15 mouse cellular contexts compared by ENCODE assay signal in genomic region chr3:65944713-65945112, GRCm38 (mm10). TPM values are rescaled to one million over a fixed set of nuclear protein-coding genes. Genes with fewer than 3 reads are reported as not detected.
DNase-seq lines count a peak whose midpoint lies in the region; ATAC-seq and TF ChIP-seq lines count a peak whose summit lies in the region.
"Had no signal": no experiment of that assay in that cellular context is flagged by ENCODE, and none has a peak within 500 bp of the region (broad histone marks: within the 10 kb centered on the region; RNA-seq: fewer than 3 reads in every experiment).

No protein-coding gene starts in this region.

- peaks cover 50% of the 10 kb centered on the region for H3K36me3 ChIP-seq in lung, embryonic 14.5 days (ENCODE audit: insufficient read depth)
- H3K36me3 ChIP-seq in hindbrain, embryonic 12.5 days, result peaks cover 49% of the 10 kb centered on the region
- H3K36me3 ChIP-seq in liver, embryonic 14.5 days (replicated peaks; ENCODE audit: control insufficient read depth, insufficient read depth, low read depth), result peaks cover 48% of the 10 kb centered on the region

- TF ChIP-seq CTCF in lung, embryonic 14.5 days (IDR thresholded peaks at IDR 0.05; ENCODE audit: low read depth), result no peak
- no peak for TF ChIP-seq CTCF in liver, embryonic 14.5 days (IDR thresholded peaks at IDR 0.05; ENCODE audit: low read depth)

- no peaks in the 10 kb centered on the region for H3K9me3 ChIP-seq in lung, embryonic 14.5 days (ENCODE audit: low read depth, low read length)
- no peaks in the 10 kb centered on the region for H3K9me3 ChIP-seq in hindbrain, embryonic 12.5 days (replicated peaks)
- no peaks in the 10 kb centered on the region for H3K9me3 ChIP-seq in liver, embryonic 14.5 days (ENCODE audit: control insufficient read depth, low read length)
- H3K9me3 ChIP-seq: heart, embryonic 13.5 days had no signal

- peak; percentile 24; the same call in 1 of the 2 replicates for ATAC-seq in lung, embryonic 14.5 days (ENCODE audit: insufficient read depth)
- ATAC-seq in hindbrain, embryonic 12.5 days (ENCODE audit: low FRiP score), result 0 out of 2 replicates have a peak, but pooled peaks have one; percentile 26
- ATAC-seq in liver, embryonic 14.5 days (ENCODE audit: insufficient read depth), result peak; percentile 48
- ATAC-seq: CD4-positive, CD25-positive, alpha-beta regulatory T cell, adult 4 months; Patski had no signal

- no peak for TF ChIP-seq EP300 in liver, embryonic 14.5 days (IDR thresholded peaks at IDR 0.05; ENCODE audit: low read depth)

- H3K27me3 ChIP-seq in lung, embryonic 14.5 days (ENCODE audit: insufficient read depth, low read length), result no peaks in the 10 kb centered on the region
- no peaks in the 10 kb centered on the region for H3K27me3 ChIP-seq in hindbrain, embryonic 12.5 days
- H3K27me3 ChIP-seq in liver, embryonic 14.5 days (ENCODE audit: control insufficient read depth, insufficient read depth, low read length), result no peaks in the 10 kb centered on the region
- H3K27me3 ChIP-seq: heart, embryonic 13.5 days; Patski had no signal

- H3K4me3 ChIP-seq in lung, embryonic 14.5 days (ENCODE audit: low read depth, low read length), result no peak overlapping the region
- H3K4me3 ChIP-seq in hindbrain, embryonic 12.5 days, result no peak overlapping the region
- H3K4me3 ChIP-seq in liver, embryonic 14.5 days (ENCODE audit: insufficient read depth in 1 of 2, low read depth in 2 of 2, low read length in 2 of 2), result no peak overlapping the region
- H3K4me3 ChIP-seq: heart, embryonic 13.5 days; layer of hippocampus, adult 2 months had no signal

- H3K4me2 ChIP-seq in lung, embryonic 14.5 days, result no peak overlapping the region
- no peak overlapping the region for H3K4me2 ChIP-seq in hindbrain, embryonic 12.5 days (replicated peaks)
- no peak overlapping the region for H3K4me2 ChIP-seq in liver, embryonic 14.5 days (ENCODE audit: low read depth)
- H3K4me2 ChIP-seq: heart, embryonic 13.5 days had no signal

- H3K9ac ChIP-seq in lung, embryonic 14.5 days, result no peak overlapping the region
- no peak overlapping the region for H3K9ac ChIP-seq in hindbrain, embryonic 12.5 days
- H3K9ac ChIP-seq in liver, embryonic 14.5 days (replicated peaks), result no peak overlapping the region
- H3K9ac ChIP-seq: heart, embryonic 13.5 days had no signal

- H3K4me1 ChIP-seq in lung, embryonic 14.5 days (ENCODE audit: insufficient read depth), result no peaks in the 10 kb centered on the region
- H3K4me1 ChIP-seq in hindbrain, embryonic 12.5 days, result no peaks in the 10 kb centered on the region
- no peaks in the 10 kb centered on the region for H3K4me1 ChIP-seq in liver, embryonic 14.5 days (replicated peaks; ENCODE audit: control insufficient read depth in 2 of 2, insufficient read depth in 2 of 2, low read length in 1 of 2)

- WGBS in lung, embryonic 14.5 days, result 80% methylated on average over 3 of the region's 3 CpGs
- 94% methylated on average over 3 of the region's 3 CpGs for WGBS in hindbrain, embryonic 12.5 days
- 73% methylated on average over 3 of the region's 3 CpGs for WGBS in liver, embryonic 14.5 days (ENCODE audit: insufficient replicate concordance)

- H3K27ac ChIP-seq in lung, embryonic 14.5 days (ENCODE audit: low read depth), result no peak overlapping the region
- H3K27ac ChIP-seq in hindbrain, embryonic 12.5 days, result no peak overlapping the region
- no peak overlapping the region for H3K27ac ChIP-seq in liver, embryonic 14.5 days
- H3K27ac ChIP-seq: heart, embryonic 13.5 days; layer of hippocampus, adult 2 months had no signal

- no peak for DNase-seq in lung, embryonic 14.5 days
- DNase-seq in lung, postnatal 36 days, result no peak
- DNase-seq in ZHBTc4 (ENCODE audit: low read depth, low spot score), result peak; percentile 39
- DNase-seq in liver, embryonic 14.5 days (ENCODE audit: low read depth in 3 of 3, low spot score in 3 of 3), result no peak
- no peak for DNase-seq in layer of hippocampus, adult 8-10 months (ENCODE audit: low spot score in 2 of 2)
- no peak for DNase-seq in c-Kit-positive CD71-positive TER-119-positive erythroid progenitor cells, embryonic 14.5 days (ENCODE audit: low spot score)
- DNase-seq in frontal cortex, adult 2 months (ENCODE audit: extremely low spot score in 1 of 2, low spot score in 1 of 2), result no peak
- DNase-seq: adrenal gland, adult 8-10 months; cerebellum, postnatal 36 days; kidney, adult 18-20 months had no signal

RNA-seq across cellular contexts. Expression of gene Ccnl1, which starts 13.3 kb away (rescaled TPM):
- polyA plus RNA-seq in lung, embryonic 14.5 days (2014; fragmentation: Nextera tagmentation; extraction: Ambion mirVana), result 129 and 135 TPM in 2 replicates
- polyA plus RNA-seq in hindbrain, embryonic 12.5 days (2016; fragmentation: Nextera tagmentation; extraction: Ambion mirVana), result 122 and 123 TPM in 2 replicates
- polyA plus RNA-seq in liver, embryonic 14.5 days (2012; rRNA removed), result 29.9 and 45.9 TPM in 2 replicates
- 41.6 and 44.2 TPM in 2 replicates for polyA plus RNA-seq in liver, embryonic 14.5 days (2014; fragmentation: Nextera tagmentation; extraction: Ambion mirVana)
- 10 to 100 TPM; 60.5 to 74.3 (median 61.4) TPM for total RNA-seq in layer of hippocampus, adult 8-10 months (2022)
- 75.7 and 79.8 TPM in 2 replicates for polyA plus RNA-seq in frontal cortex, adult 2 months (2012; rRNA removed)
